Mouse (Mus musculus) liver, postnatal 0 days (tissue): ENCODE results near the gene Cyp8b1.

ENCODE experiments used
- CTCF ChIP-seq: sonication (generic); IDR thresholded peaks from 2 replicates; pipeline ENCODE4 v1.5.1; 2016; ENCODE audit warnings: antibody characterized with exemption, low read depth
- EP300 ChIP-seq: IDR thresholded peaks from 2 replicates; pipeline ENCODE4 v1.6.1; 2016; ENCODE audit warnings: antibody characterized with exemption, low read depth, mild to moderate bottlenecking

- no peak for TF ChIP-seq CTCF
- TF ChIP-seq EP300, result no peak
Observed at GRCm38 (mm10) chr9:121964941-121965340, 48.8 kb upstream of the Cyp8b1 start.
